Mouse (Mus musculus) right cerebral cortex, postnatal 14 days (tissue): Measurements from ENCODE around the gene Gm45062.

ENCODE experiments used
- DNase-seq: peaks from one replicate; pipeline ENCODE4 v3.0.0; 2022

The Gm45062 gene

GRCm38 (mm10) chr6:8485414-8486175 lies 226.3 kb downstream of the Gm45062 start:
- no peak for DNase-seq

DNA sequence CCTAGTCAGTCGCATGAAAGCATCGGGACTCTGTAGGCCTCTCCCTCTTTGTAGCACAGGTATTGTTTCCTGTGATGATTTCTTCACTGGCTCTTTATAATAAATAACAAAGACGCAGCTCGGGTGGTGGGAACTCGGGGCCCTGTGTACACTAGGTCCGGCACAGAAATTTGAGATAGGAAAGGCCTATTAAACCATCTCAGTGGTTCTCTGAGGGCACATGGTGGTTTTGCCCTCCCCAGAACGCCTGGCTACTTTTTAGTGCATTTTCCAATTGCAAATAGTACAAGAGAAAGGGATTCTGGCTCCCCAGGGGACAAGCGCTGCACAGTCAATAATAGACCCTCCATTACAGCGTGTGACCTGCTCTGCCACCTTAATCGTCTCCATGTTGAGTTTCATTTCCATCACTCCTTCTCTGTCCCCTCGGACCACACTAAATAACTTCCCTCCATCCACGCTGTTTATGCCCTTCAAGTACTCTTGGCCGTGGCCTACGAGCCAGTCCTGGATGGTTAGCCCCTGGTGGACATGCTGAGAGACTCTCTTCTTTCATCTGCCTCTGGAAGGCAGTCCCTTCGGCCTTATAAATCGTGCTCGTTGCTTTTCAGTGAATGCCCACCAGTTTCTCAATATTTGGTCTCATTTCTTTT lies 227.3 kb downstream of the Gm45062 start:
- no peak for DNase-seq

GRCm38 (mm10) chr6:8487044-8487853 lies 228.0 kb downstream of the Gm45062 start:
- DNase-seq: no peak

GRCm38 (mm10) chr6:8488249-8488648 lies 229.0 kb downstream of the Gm45062 start:
- no peak for DNase-seq

- DNase-seq: no peak
These were observed 230.0 kb downstream of the Gm45062 start for GRCm38 (mm10) chr6:8489266-8489665.

GRCm38 (mm10) chr6:8489938-8490585 lies 230.8 kb downstream of the Gm45062 start:
- DNase-seq: no peak

DNA sequence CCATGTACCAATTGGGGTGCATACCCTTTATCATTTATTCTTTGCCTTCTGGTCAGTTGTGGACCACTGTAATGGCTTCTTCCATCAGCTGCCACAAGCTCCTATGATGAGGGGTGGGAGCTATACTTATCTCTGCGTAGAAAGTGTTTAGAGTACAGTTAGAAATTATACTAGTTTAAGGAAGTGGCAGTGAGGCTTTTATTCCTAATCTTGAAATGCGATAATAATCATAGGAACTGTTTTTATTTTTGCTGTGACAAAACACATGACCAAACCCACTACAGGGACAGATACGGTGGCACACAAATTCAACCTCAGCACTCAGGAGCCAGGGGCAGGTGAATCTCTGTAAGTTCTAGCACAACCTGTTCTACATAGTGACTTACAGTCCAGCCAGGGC lies 233.0 kb downstream of the Gm45062 start:
- no peak for DNase-seq

DNA sequence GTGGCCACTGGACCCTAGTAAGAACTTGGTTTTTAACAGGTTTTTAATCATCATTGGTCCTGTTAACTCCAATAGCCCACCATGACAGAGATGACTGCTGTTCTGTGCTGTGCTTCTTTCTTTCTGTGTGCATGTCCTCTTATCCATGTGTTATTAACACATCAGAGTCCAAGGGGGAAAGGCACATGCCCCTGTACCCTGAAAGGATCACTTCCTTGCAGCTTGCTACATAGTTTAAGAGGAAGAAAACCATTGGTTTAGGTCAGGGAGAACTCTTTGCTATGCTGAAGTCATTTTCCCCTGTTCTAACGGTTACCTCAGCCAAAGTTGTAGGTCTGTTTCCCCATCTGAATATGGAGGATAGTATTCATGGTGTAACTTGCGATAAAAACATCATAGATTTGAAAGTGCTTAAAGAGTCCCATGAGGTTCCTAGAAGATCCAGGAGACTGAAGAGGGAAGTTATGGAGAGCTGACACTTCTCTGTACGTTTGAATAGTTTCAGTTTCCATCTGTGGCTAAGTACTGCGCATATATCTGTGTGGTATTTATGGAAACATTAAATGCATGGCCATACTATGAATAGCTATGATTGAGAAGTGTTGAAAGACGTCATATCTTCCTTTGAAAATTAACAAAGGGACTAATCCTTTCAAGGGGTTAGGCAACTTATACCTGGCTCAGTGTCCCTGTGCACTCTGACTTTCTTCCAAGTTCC lies 236.0 kb downstream of the Gm45062 start:
- no peak for DNase-seq

GRCm38 (mm10) chr6:8495827-8496222 lies 236.6 kb downstream of the Gm45062 start:
- DNase-seq: no peak

DNA sequence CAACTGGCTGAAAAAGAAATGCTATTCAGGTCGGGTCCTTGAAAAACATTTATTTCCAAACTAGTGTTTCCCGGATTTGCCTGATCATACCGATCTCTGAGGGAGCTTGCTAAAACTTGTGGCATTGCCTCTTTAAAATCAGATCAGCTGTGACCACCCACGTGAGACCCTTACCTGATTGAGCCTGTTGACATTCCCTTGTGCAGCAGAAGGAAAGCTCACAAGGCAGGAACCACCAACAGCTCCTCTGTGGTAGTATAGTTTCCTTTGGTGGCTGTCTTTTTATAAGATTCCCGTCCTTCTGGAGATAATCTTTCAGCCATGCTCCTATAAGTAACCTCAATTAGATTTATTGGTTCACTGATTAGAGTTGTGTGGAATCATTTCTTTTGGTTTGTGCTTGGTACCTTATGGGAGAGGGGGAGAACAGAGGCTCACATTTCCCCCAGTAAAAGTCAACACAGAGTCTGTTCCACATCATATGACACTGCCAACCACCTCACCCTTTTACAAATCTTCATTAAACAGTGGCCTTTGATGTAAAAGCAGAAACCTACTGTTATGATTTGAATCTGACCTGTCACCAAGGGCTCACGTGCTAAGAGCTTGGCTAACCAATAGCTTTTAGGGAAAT lies 238.1 kb downstream of the Gm45062 start:
- no peak for DNase-seq

DNA sequence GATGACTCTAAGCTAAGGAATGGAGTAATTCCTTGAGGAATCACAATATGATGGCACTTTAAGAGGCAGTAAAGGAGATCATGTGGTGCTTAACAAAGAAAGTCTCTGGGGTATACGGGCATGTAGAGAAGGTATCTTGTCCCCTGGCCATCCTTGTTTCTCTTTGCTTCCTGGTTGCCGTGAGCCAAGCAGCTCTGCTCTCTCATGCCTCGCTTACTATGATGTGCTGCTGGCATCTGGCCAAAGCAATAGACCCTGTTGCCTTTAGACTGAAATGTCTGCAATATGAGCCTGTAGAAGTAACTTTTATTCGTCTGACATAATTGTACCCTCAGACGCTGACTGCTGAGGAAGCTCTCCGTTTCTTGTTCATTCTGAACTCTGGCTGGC lies 238.6 kb downstream of the Gm45062 start:
- DNase-seq: no peak

DNA sequence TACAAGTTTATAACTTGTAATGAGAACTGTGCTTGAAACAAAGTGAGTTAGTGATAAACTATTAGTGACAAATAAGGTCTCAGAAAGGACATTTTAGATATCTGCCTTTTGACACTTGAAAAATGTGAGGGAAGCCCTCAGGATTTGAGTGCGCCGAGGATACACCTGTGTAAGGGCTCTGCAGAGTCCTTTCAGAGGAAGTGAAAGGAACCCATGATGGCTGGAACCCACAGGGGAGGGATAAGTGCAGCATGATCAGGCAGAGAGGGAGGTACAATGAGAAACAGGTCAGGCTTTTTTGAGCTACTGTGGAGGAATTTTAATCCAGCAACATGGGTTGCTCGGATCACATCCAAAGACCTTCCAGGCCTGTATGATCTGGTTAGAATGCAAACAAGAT lies 239.7 kb downstream of the Gm45062 start:
- no peak for DNase-seq

DNA sequence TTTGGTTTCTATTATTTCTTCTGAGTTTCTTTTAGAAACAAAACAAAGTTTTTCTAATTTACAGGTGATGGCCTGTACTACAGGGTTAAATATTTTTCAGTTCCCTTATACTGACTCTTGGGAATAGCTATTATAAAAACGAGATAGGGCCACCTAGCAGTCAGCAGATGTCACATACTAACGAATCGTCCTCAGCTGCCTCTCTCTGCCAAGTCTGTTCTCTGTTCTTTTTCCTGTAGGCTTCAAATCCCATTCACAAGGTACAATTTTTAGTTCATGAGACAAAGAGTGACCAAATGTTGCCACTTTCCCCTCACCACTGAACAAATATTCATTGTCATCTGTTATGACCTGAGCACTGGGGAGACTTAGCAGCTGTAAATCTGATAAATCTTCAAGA lies 244.7 kb downstream of the Gm45062 start:
- no peak for DNase-seq

- no peak for DNase-seq
These were observed 245.4 kb downstream of the Gm45062 start for GRCm38 (mm10) chr6:8504521-8505228.

DNA sequence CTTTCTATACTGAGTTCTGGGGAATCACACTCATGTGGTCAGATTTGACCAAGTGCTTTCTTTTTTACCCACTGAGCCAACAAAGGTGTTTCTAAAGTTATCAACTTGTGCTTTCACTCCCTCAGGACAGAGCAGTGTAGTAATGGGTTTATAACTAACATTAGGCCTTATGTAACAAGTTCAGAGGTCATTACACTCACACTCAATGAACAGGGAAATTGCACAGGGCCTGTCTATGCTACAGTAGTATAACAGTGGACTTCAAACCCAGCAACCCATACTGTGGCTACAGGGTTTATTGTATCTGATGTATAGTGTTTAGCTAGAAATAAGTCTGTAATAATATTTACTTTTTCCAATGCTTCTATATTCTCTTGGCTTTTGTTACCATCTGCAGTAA lies 247.4 kb downstream of the Gm45062 start:
- no peak for DNase-seq

DNA sequence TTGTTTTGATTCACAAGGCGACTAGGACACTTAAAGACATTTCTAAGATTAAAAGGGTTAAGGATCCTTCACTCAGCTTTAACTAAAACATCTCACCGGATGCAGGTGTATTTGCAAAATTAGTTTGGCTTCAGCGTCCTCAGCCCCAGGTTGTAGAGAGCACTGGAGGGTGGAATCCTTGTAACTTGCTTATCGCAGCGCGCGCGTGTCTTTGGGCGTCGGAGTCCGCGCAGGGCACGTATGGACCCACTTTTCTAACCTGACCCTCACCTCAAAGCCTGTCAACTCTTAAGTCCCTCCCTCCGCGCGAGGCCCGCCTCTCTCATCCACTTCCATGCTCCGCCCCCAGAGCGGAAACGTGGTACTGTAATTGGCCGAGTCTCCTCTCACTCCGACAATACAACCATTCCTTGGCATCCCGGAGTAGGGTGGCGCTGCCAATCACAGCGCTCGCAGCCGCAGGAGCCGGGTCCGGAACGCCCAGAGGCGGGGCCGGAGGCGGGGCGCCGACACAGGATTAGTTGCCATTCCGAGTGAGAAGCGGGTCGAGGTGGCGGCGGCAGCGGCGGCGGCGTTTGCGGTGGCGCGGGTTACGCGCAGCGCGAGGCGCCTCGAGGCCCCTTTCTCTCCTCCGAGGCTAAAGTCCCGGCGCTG lies 249.8 kb downstream of the Gm45062 start:
- peak; percentile 98 for DNase-seq

- peak; percentile 81 for DNase-seq
These were observed 250.3 kb downstream of the Gm45062 start, which contains the start of gene Glcci1 for GRCm38 (mm10) chr6:8509551-8509950. Glcci1 (plus strand) TSS chr6:8509600.

GRCm38 (mm10) chr6:8509961-8510863 lies 251.0 kb downstream of the Gm45062 start:
- peak; percentile 28 for DNase-seq

DNA sequence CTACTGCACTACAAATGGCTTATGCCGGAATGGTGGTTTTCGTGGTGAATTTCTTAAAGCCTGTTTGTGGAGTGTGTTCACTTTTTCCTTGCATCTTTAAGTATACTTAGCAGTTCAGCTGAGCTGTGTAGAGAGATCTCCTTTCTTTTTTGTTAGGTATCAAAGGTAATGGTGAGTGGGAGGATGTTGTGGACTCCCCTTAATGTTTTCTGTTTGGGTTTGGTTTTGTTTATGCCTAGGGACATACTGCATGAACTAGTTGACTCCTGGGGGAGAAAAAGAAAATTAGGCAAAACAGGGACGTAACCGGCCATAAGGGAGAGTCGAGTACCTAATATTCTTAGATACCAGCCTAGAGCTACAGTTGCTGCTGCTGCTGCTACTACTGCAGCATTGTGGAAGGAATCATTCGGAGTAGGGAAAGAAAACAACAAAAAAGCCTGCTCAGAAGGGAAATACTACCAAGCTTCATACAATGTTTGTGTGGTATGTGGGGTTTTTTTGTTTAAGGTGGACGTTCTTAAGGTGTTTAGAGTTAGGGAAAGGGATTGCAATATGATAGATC lies 251.7 kb downstream of the Gm45062 start:
- no peak for DNase-seq
